ENCODE assay signal across 8 mouse cellular contexts in genomic region chr4:125160320-125160950, GRCm38 (mm10). TPM values are rescaled to one million over a fixed set of nuclear protein-coding genes. Genes with fewer than 3 reads are reported as not detected.
DNase-seq lines count a peak whose midpoint lies in the region; ATAC-seq and TF ChIP-seq lines count a peak whose summit lies in the region.

No protein-coding gene starts in this region.

- TF ChIP-seq CTCF in hindbrain, postnatal 0 days (IDR thresholded peaks at IDR 0.05; ENCODE audit: low read depth), result peak; percentile 97

- peak; percentile 50; the same call in 1 of the 2 replicates for ATAC-seq in hindbrain, postnatal 0 days

- no peaks in the 10 kb centered on the region for H3K4me1 ChIP-seq in hindbrain, postnatal 0 days (ENCODE audit: insufficient read depth, low read length)
- H3K4me1 ChIP-seq in megakaryocyte, embryonic 14.5 days, result peaks cover 56% of the 10 kb centered on the region

- H3K9ac ChIP-seq in hindbrain, postnatal 0 days (replicated peaks; ENCODE audit: low read length), result no peak overlapping the region

- H3K9me3 ChIP-seq in hindbrain, postnatal 0 days (ENCODE audit: low read length), result no peaks in the 10 kb centered on the region
- H3K9me3 ChIP-seq in megakaryocyte, embryonic 14.5 days, result peaks cover 9% of the 10 kb centered on the region

- WGBS in hindbrain, postnatal 0 days, result 7% methylated on average over 19 of the region's 19 CpGs

- peak; percentile 76 for DNase-seq in T-cell, adult 2 months (ENCODE audit: low spot score)
- peak; percentile 95 to 97 for DNase-seq in cerebellum, postnatal 25 days
- DNase-seq in gastrocnemius, adult 18-20 months (ENCODE audit: low spot score), result peak; percentile 77
- DNase-seq in hindbrain, postnatal 0 days (ENCODE audit: low spot score), result peak; percentile 95
- DNase-seq in left cerebral cortex, adult 11 months (ENCODE audit: low spot score), result peak; percentile 81
- peak; percentile 86 for DNase-seq in right cerebral cortex, adult 18-20 months
- DNase-seq in urinary bladder, adult 18-20 months (ENCODE audit: low spot score in 2 of 2), result peak; percentile 75 to 88

- H3K4me2 ChIP-seq in hindbrain, postnatal 0 days (ENCODE audit: low read depth, low read length), result peak overlapping the region; percentile 38

- no peaks in the 10 kb centered on the region for H3K27me3 ChIP-seq in hindbrain, postnatal 0 days (ENCODE audit: insufficient read depth, low read length)
- H3K27me3 ChIP-seq in megakaryocyte, embryonic 14.5 days (replicated peaks), result peaks cover 54% of the 10 kb centered on the region

- no peak overlapping the region for H3K4me3 ChIP-seq in hindbrain, postnatal 0 days (ENCODE audit: low read length)
- peak overlapping the region; percentile 44 for H3K4me3 ChIP-seq in megakaryocyte, embryonic 14.5 days (replicated peaks)

- no peaks in the 10 kb centered on the region for H3K36me3 ChIP-seq in hindbrain, postnatal 0 days (ENCODE audit: insufficient read depth, low read length)
- H3K36me3 ChIP-seq in megakaryocyte, embryonic 14.5 days (replicated peaks; ENCODE audit: low read length), result no peaks in the 10 kb centered on the region

- no peak overlapping the region for H3K27ac ChIP-seq in hindbrain, postnatal 0 days

RNA-seq across cellular contexts. Expression of gene Zc3h12a, which starts 32.8 kb away (rescaled TPM):
- total RNA-seq in gastrocnemius, adult 18-20 months (2021), result 1 to 10 TPM; 2.8 to 3.0 TPM
- total RNA-seq in hindbrain, postnatal 0 days (2014; rRNA removed), result not detected in 2 replicates
- 0.16 and 0.31 TPM in 2 replicates for polyA plus RNA-seq in hindbrain, postnatal 0 days (2015; fragmentation: Nextera tagmentation; extraction: Ambion mirVana)
- polyA plus RNA-seq in megakaryocyte, embryonic 14.5 days (2012; ENCODE audit: insufficient read depth, low replicate concordance), result 19.3 and 20.5 TPM in 2 replicates
